Mouse (Mus musculus) heart, postnatal 10 days (tissue): ENCODE data around the gene Nudt17. TPM values are rescaled to one million over a fixed set of nuclear protein-coding genes. Genes with fewer than 3 reads are reported as not detected.
"Not testable (repeated sequence)": the region's sequence is repeated elsewhere in the genome, so short reads cannot be mapped to it uniquely, and the experiment has no call there.

Source experiments
- DNase-seq, 2 experiments: peaks; one replicate each; pipeline ENCODE4 v3.0.0; 2021
- intact Hi-C: fragments of 180-260 bp; cut with DNase I; formaldehyde crosslinking; loops from one replicate; pipeline ENCODE4 v1.15.1; 2025
- total RNA-seq, 2 experiments: library from RNA; stranded (reverse); gene quantifications; 2 replicates each; pipeline ENCODE4 v1.2.3; 2021

Nudt17 gene
- total RNA-seq, 2 experiments from 2014 or later, result 2.5 to 3.3 TPM

- DNase-seq, result no peak
- intact Hi-C loops, result no loop called here
Observed at GRCm38 (mm10) chr3:96675171-96675570, 33.2 kb downstream of the Nudt17 start.

GRCm38 (mm10) chr3:96674442-96674841 lies 33.9 kb downstream of the Nudt17 start:
- intact Hi-C loops, result no loop called here
- no peak for DNase-seq

- intact Hi-C loops, result no loop called here
- no peak for DNase-seq
Observed at GRCm38 (mm10) chr3:96673514-96673913, 34.8 kb downstream of the Nudt17 start.

- intact Hi-C loops, result no loop called here
Observed at GRCm38 (mm10) chr3:96671519-96671918, 36.8 kb downstream of the Nudt17 start.

GRCm38 (mm10) chr3:96669727-96670468 lies 38.5 kb downstream of the Nudt17 start, which contains the start of gene Ankrd35:
Gene Ankrd35 (plus strand): TSS chr3:96670131.
- DNase-seq, result peak; percentile 82 to 85
- intact Hi-C loops, result loop anchor here (5.0 kb wide), 1 partner anchor 37 kb away; the partner anchor contains the start of gene Nudt17

More at GRCm38 (mm10) chr3:96671519-96671918, 36.8 kb downstream of the Nudt17 start:
- DNase-seq, result no peak

- intact Hi-C loops, result loop anchor here (5.0 kb wide), 1 partner anchor 39 kb away; the partner anchor contains the start of gene Nudt17
Observed at GRCm38 (mm10) chr3:96668424-96669067, 39.8 kb downstream of the Nudt17 start.

GRCm38 (mm10) chr3:96667316-96667715 lies 41.0 kb downstream of the Nudt17 start:
- intact Hi-C loops, result loop anchor here (5.0 kb wide), 1 partner anchor 40 kb away; the partner anchor contains the start of gene Nudt17
- no peak for DNase-seq

More at GRCm38 (mm10) chr3:96668424-96669067, 39.8 kb downstream of the Nudt17 start:
- DNase-seq, result no peak

GRCm38 (mm10) chr3:96666916-96667315 lies 41.4 kb downstream of the Nudt17 start:
- DNase-seq, result no peak
- intact Hi-C loops, result loop anchor here (5.0 kb wide), 1 partner anchor 40 kb away; the partner anchor contains the start of gene Nudt17

- intact Hi-C loops, result loop anchor here (5.0 kb wide), 1 partner anchor 41 kb away; the partner anchor contains the start of gene Nudt17
- not testable (repeated sequence) for DNase-seq
Observed at GRCm38 (mm10) chr3:96665732-96666363, 42.5 kb downstream of the Nudt17 start.

- DNase-seq, result peak; percentile 89 to 95
- intact Hi-C loops, result loop anchor here (2.0 kb wide), 2 partner anchors 19 to 117 kb away; partner anchors contain the start of gene Itga10
Observed at GRCm38 (mm10) chr3:96663432-96664239, 44.7 kb downstream of the Nudt17 start.

GRCm38 (mm10) chr3:96662731-96663316 lies 45.5 kb downstream of the Nudt17 start:
- no peak for DNase-seq

GRCm38 (mm10) chr3:96660901-96661300 lies 47.5 kb downstream of the Nudt17 start:
- intact Hi-C loops, result no loop called here
- no peak for DNase-seq

More at GRCm38 (mm10) chr3:96662731-96663316, 45.5 kb downstream of the Nudt17 start:
- intact Hi-C loops, result loop anchor here (2.0 kb wide), 2 partner anchors 18 to 116 kb away; partner anchors contain the start of gene Itga10

Other genes starting within 250 kb of the Nudt17 start
- gene Hfe2, start 183.4 kb downstream of the Nudt17 start, total RNA-seq, result 100 to 1,000 TPM; 149 to 172 TPM
- gene Txnip, start 150.6 kb downstream of the Nudt17 start, total RNA-seq, result 1,000 to 10,000 TPM in 1 of 2 experiments, 100 to 1,000 TPM in 1; 618 to 1,152 TPM
- gene Gm16253, start 131.6 kb downstream of the Nudt17 start, total RNA-seq, result 1 to 10 TPM; 4.9 to 5.3 TPM
- gene Polr3gl, start 114.4 kb downstream of the Nudt17 start, total RNA-seq, result 10 to 100 TPM; 24.3 to 30.9 TPM
- 1 to 10 TPM; 2.0 to 5.5 TPM for gene Ankrd34a, start 111.9 kb downstream of the Nudt17 start, total RNA-seq
- gene Lix1l, start 107.4 kb downstream of the Nudt17 start, total RNA-seq, result 10 to 100 TPM; 40.1 to 54.6 TPM
- 10 to 100 TPM; 47.9 to 55.9 TPM for gene Rbm8a, start 78.6 kb downstream of the Nudt17 start, total RNA-seq
- 10 to 100 TPM; 30.3 to 35.3 TPM for gene Pex11b, start 73.2 kb downstream of the Nudt17 start, total RNA-seq
- under 1 TPM in 1 of 2 experiments, not detected in 1; 0.20 TPM for gene Gm42957, start 73.1 kb downstream of the Nudt17 start, total RNA-seq
- 1 to 10 TPM in 1 of 2 experiments, under 1 TPM in 1; 0.60 to 1.5 TPM for gene Itga10, start 63.0 kb downstream of the Nudt17 start, total RNA-seq
- gene Ankrd35, start 38.4 kb downstream of the Nudt17 start, total RNA-seq, result under 1 TPM; 0.55 to 0.60 TPM
- 10 to 100 TPM; 23.7 to 24.6 TPM for gene Pias3, start 12.2 kb downstream of the Nudt17 start, total RNA-seq
- 10 to 100 TPM; 22.2 to 26.1 TPM for gene Polr3c, start 19.1 kb upstream of the Nudt17 start, total RNA-seq
- 10 to 100 TPM; 25.5 to 27.0 TPM for gene Rnf115, start 19.1 kb upstream of the Nudt17 start, total RNA-seq
- gene Pdzk1, start 120.7 kb upstream of the Nudt17 start, total RNA-seq, result under 1 TPM; 0.17 to 0.31 TPM
- gene Cd160, start 120.8 kb upstream of the Nudt17 start, total RNA-seq, result not detected
- gene Gja5, start 196.1 kb upstream of the Nudt17 start, total RNA-seq, result 10 to 100 TPM; 22.9 to 24.2 TPM
- gene Gpr89, start 196.8 kb upstream of the Nudt17 start, total RNA-seq, result 10 to 100 TPM; 20.5 to 23.8 TPM
- gene Gja8, start 217.5 kb upstream of the Nudt17 start, total RNA-seq, result not detected